Mouse (Mus musculus) intestine, embryonic 16.5 days (tissue): ENCODE data around the gene Tubb1. TPM values are rescaled to one million over a fixed set of nuclear protein-coding genes. Genes with fewer than 3 reads are reported as not detected.

Experiments
- ATAC-seq: fragments of 200-750 bp; cut with Nextera tagmentation; 2 replicates; pipeline ENCODE4 v1.8.0; 2017; ENCODE audit warnings: moderate TSS enrichment, moderate library complexity
- H3K27ac ChIP-seq: fragments of 300-500 bp; sonication (generic); 2 replicates; pipeline ENCODE4 v1.5.1; 2014; ENCODE audit warnings: mild to moderate bottlenecking, low read length
- H3K27me3 ChIP-seq: fragments of 300-500 bp; sonication (generic); replicated peaks from 2 replicates; pipeline ENCODE4 v1.6.1; 2014; ENCODE audit warnings: low read length, control low read depth, mixed read lengths; ENCODE audit not compliant: control insufficient read depth, insufficient read depth
- H3K36me3 ChIP-seq: fragments of 300-500 bp; sonication (generic); 2 replicates; pipeline ENCODE4 v1.6.1; 2014; ENCODE audit warnings: low read length, control low read depth; ENCODE audit not compliant: control insufficient read depth, insufficient read depth
- H3K4me1 ChIP-seq: fragments of 300-500 bp; sonication (generic); 2 replicates; pipeline ENCODE4 v1.6.1; 2014; ENCODE audit warnings: low read length, control low read depth, mixed read lengths; ENCODE audit not compliant: control insufficient read depth, insufficient read depth
- H3K4me2 ChIP-seq: fragments of 300-500 bp; sonication (generic); 2 replicates; pipeline ENCODE4 v1.6.1; 2014; ENCODE audit warnings: low read depth, low read length, control low read depth
- H3K4me3 ChIP-seq: fragments of 300-500 bp; sonication (generic); 2 replicates; pipeline ENCODE4 v1.5.1; 2014; ENCODE audit warnings: mild to moderate bottlenecking, low read length
- H3K9ac ChIP-seq: fragments of 300-500 bp; sonication (generic); 2 replicates; pipeline ENCODE4 v1.6.1; 2014; ENCODE audit warnings: low read depth, low read length
- H3K9me3 ChIP-seq: fragments of 300-500 bp; sonication (generic); 2 replicates; pipeline ENCODE4 v1.6.1; 2016; ENCODE audit warnings: low read length, control low read depth; ENCODE audit not compliant: control insufficient read depth
- WGBS: fragments of 180-500 bp; shearing (Covaris S2); extraction: QIAGEN DNeasy Blood & Tissue Kit; methylation state at CpG from one replicate; pipeline ENCODE4 v1.1.7; 2014; 5-methylcytosine and 5-hydroxymethylcytosine counted together
- polyA plus RNA-seq: library from polyadenylated mRNA; unstranded; fragments of >200 nt; fragmentation: Nextera tagmentation; extraction: Ambion mirVana; gene quantifications from 2 replicates; pipeline ENCODE4 v1.2.1, GENCODE M21; 2015

The Tubb1 gene
- polyA plus RNA-seq, 1 experiment from 2014 or later = 1.4 TPM

DNA sequence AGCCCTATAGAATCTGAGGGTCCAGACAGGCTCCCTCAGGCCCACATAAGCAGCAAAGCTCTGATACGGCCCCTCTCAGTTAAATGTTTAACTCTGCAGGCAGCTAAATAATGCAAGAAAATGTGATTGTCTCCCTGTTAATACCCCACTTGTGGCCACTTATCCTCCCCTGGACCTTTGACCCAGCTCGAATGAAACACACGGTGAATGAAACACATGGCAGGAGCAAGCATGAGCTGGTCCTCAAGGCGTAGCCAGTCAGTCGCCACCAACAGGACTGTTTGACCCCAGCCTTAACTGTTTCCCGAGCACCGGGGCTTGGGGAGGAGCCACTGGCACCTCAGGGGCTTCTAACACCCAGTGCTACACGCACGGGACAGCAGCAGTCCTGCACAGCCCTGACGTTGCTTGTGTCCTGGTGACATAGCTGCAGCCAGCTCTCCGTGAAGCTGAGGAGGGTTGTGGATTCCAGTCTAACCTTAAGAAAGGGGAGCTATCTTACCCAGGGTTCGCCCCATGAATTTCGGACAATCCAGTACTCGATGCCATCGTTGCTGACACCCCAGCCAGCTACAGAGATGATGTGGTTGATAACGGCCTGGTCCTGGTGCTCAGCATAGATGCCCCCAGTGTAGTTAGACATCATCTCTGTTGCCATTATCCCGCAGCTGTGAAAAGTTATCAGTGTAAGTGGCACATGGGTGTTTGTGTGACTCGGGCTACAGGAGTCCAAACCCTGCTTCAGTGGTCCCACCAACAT, 22.2 kb upstream of the Tubb1 start:
- Histone ChIP-seq H3K36me3 (peaks cover 37% of the 10 kb centered on the region), H3K27ac (no peak overlapping the region), H3K4me2 (no peak overlapping the region), H3K4me3 (no peak overlapping the region), H3K27me3 (no peaks in the 10 kb centered on the region), H3K9me3 (no peaks in the 10 kb centered on the region), H3K9ac (no peak overlapping the region), H3K4me1 (no peaks in the 10 kb centered on the region)
- no peak for ATAC-seq
- WGBS = 81% methylated on average over 18 of the region's 18 CpGs

DNA sequence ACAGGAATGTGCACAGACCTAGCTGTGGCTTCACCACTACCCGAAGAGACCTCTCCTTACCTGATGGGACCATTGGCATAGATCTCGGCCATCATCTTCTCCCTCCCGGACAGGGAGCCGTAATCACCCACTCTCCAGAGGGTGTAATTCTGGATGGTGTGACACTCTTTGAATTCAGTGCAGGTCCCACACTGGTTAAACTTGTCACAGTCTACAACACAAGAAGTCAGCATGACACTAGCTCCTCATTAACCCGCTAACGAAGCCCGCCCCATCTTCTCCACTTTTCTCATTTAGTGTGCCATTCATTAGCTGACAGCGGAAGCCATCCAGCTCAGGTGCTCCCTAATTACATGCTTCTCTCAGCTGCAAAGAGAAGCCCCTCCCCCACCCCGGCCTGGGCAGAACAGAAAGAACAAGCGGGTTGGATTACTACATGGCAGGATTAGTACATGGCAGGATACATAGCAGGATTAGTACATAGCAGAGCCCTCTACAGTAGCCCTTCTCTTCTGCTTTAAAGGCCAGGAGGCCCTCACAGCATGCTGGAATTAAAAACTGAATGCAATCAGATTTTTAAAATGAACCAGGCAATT, 21.4 kb upstream of the Tubb1 start:
- peaks cover 39% of the 10 kb centered on the region for H3K36me3 ChIP-seq
- H3K4me1 ChIP-seq = no peaks in the 10 kb centered on the region
- 83% methylated on average over 10 of the region's 10 CpGs for WGBS

DNA sequence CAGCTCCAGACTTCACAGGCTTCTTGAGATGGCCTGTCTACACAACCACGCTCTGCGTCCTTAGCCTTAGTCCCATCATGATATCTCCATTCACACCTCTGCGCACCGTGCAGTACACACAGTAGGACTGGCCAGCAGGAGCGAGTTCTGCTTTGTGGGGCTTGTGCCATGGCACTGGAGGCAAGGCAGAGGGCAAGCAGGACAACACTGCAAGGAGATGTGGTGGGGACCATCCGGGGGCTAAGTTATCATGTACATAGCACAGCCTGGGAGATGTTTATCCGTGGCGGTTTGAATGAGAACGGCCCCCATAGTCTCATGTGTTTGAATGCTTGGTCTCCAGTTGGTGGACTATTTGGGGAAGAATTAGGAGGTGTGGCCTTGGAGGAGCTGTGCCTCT, 15.6 kb upstream of the Tubb1 start:
- WGBS = 96% methylated on average over 9 of the region's 9 CpGs
- Histone ChIP-seq H3K27ac (no peak overlapping the region), H3K4me1 (peaks cover 23% of the 10 kb centered on the region), H3K9me3 (no peaks in the 10 kb centered on the region), H3K9ac (no peak overlapping the region), H3K4me2 (no peak overlapping the region), H3K27me3 (no peaks in the 10 kb centered on the region), H3K4me3 (no peak overlapping the region), H3K36me3 (peaks cover 12% of the 10 kb centered on the region; the same call in 1 of the 2 replicates)
- ATAC-seq = no peak

More for the DNA sequence above, 21.4 kb upstream of the Tubb1 start:
- no peak for ATAC-seq
- H3K27me3 ChIP-seq = no peaks in the 10 kb centered on the region
- H3K9ac ChIP-seq = no peak overlapping the region
- no peaks in the 10 kb centered on the region for H3K9me3 ChIP-seq
- H3K4me3 ChIP-seq = no peak overlapping the region
- no peak overlapping the region for H3K27ac ChIP-seq
- no peak overlapping the region for H3K4me2 ChIP-seq

GRCm38 (mm10) chr2:174436076-174436701, 14.3 kb upstream of the Tubb1 start:
- Histone ChIP-seq H3K27ac (no peak overlapping the region), H3K27me3 (no peaks in the 10 kb centered on the region)
- 87% methylated on average over 26 of the region's 26 CpGs for WGBS

GRCm38 (mm10) chr2:174436916-174437696, 13.4 kb upstream of the Tubb1 start:
- WGBS = 89% methylated on average over 7 of the region's 7 CpGs
- Histone ChIP-seq H3K27me3 (no peaks in the 10 kb centered on the region), H3K9ac (peak overlapping the region; percentile 79; the same call in 1 of the 2 replicates), H3K4me2 (peak overlapping the region; percentile 87), H3K4me1 (peaks cover 28% of the 10 kb centered on the region), H3K9me3 (no peaks in the 10 kb centered on the region), H3K27ac (0 out of 2 replicates have a peak overlapping the region, but pooled peaks have one; percentile 24), H3K4me3 (peak overlapping the region; percentile 72), H3K36me3 (peaks cover 12% of the 10 kb centered on the region; the same call in 1 of the 2 replicates)
- ATAC-seq = no peak

More at GRCm38 (mm10) chr2:174436076-174436701, 14.3 kb upstream of the Tubb1 start:
- no peaks in the 10 kb centered on the region for H3K9me3 ChIP-seq
- H3K9ac ChIP-seq = no peak overlapping the region
- H3K4me3 ChIP-seq = no peak overlapping the region
- ATAC-seq = no peak
- H3K36me3 ChIP-seq = peaks cover 12% of the 10 kb centered on the region; the same call in 1 of the 2 replicates
- peaks cover 23% of the 10 kb centered on the region for H3K4me1 ChIP-seq
- 0 out of 2 replicates have a peak overlapping the region, but pooled peaks have one; percentile 9 for H3K4me2 ChIP-seq

- Histone ChIP-seq H3K9me3 (no peaks in the 10 kb centered on the region), H3K9ac (peak overlapping the region; percentile 79), H3K4me1 (peaks cover 28% of the 10 kb centered on the region), H3K27ac (peak overlapping the region; percentile 69), H3K4me3 (peak overlapping the region; percentile 72), H3K27me3 (no peaks in the 10 kb centered on the region), H3K4me2 (peak overlapping the region; percentile 87), H3K36me3 (peaks cover 10% of the 10 kb centered on the region; the same call in 1 of the 2 replicates)
- WGBS = 82% methylated on average over 4 of the region's 4 CpGs
- ATAC-seq = peak; percentile 16
These were observed 12.9 kb upstream of the Tubb1 start for GRCm38 (mm10) chr2:174437697-174437982.

GRCm38 (mm10) chr2:174438181-174438580, 12.3 kb upstream of the Tubb1 start:
- peak; percentile 4 for ATAC-seq
- Histone ChIP-seq H3K9me3 (no peaks in the 10 kb centered on the region), H3K4me1 (peaks cover 28% of the 10 kb centered on the region), H3K27ac (peak overlapping the region; percentile 69), H3K4me2 (peak overlapping the region; percentile 87), H3K27me3 (no peaks in the 10 kb centered on the region), H3K4me3 (peak overlapping the region; percentile 72), H3K9ac (peak overlapping the region; percentile 79), H3K36me3 (peaks cover 9% of the 10 kb centered on the region; the same call in 1 of the 2 replicates)
- 61% methylated on average over 11 of the region's 11 CpGs for WGBS

DNA sequence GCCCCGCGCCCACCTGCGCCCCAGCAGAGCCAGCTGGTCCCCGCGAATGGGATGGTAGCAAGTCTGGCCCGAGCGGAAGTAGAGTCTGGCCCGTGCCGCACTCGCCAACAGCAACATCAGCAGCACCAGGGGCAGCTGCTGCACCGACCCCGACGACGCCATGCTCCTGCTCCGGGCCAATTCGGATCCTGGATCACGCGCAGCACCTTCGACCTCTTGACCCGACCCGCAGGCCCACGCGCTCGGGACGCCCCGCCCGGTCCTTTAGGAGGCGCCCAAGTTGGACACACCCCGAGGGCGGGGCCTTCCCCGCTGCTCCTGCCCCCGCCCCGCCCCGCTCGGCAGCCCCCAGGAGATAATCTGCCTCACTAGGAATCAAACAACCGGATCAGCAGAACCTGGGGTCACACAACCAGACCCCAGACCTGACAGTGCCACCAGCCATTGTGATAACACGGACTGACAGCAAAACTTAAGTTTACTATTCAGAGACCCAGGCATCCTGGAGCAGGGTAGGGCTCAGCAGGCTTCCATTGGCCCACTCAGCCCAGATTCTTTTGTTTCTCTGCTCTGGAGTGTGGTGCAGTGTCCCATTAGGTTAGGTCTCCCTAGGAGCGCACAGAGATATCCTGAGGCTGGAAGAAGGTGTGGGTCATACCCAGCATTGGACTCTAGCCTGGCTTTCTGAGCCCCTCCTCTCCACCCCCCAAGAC, 11.6 kb upstream of the Tubb1 start, which contains the start of gene Ctsz:
Ctsz (minus strand) TSS at position 303 of the 713 bp plus-strand sequence.
- H3K36me3 ChIP-seq = 0 out of 2 replicates have a peak, but pooled peaks cover 6% of the 10 kb centered on the region
- peak within 1 kb of the TSS; percentile 87 for H3K4me2 ChIP-seq
- no peaks in the 10 kb centered on the region for H3K27me3 ChIP-seq
- no peaks in the 10 kb centered on the region for H3K9me3 ChIP-seq
- H3K9ac ChIP-seq = peak within 1 kb of the TSS; percentile 79
- WGBS = under 1% methylated on average over 38 of the region's 38 CpGs
- peak within 1 kb of the TSS; percentile 72 for H3K4me3 ChIP-seq
- H3K27ac ChIP-seq = peak within 1 kb of the TSS; percentile 69
- ATAC-seq = peak; percentile 73
- peaks cover 28% of the 10 kb centered on the region for H3K4me1 ChIP-seq
